Mouse (Mus musculus): ENCODE data around the gene Tasp1. TPM values are rescaled to one million over a fixed set of nuclear protein-coding genes. Genes with fewer than 3 reads are reported as not detected.
"Not testable (repeated sequence)": the region's sequence is repeated elsewhere in the genome, so short reads cannot be mapped to it uniquely, and the experiment has no call there.

The Tasp1 gene
- total RNA-seq (2017): 9.1 to 14.4 TPM (median 11.0 TPM) in 3 replicates

DNA sequence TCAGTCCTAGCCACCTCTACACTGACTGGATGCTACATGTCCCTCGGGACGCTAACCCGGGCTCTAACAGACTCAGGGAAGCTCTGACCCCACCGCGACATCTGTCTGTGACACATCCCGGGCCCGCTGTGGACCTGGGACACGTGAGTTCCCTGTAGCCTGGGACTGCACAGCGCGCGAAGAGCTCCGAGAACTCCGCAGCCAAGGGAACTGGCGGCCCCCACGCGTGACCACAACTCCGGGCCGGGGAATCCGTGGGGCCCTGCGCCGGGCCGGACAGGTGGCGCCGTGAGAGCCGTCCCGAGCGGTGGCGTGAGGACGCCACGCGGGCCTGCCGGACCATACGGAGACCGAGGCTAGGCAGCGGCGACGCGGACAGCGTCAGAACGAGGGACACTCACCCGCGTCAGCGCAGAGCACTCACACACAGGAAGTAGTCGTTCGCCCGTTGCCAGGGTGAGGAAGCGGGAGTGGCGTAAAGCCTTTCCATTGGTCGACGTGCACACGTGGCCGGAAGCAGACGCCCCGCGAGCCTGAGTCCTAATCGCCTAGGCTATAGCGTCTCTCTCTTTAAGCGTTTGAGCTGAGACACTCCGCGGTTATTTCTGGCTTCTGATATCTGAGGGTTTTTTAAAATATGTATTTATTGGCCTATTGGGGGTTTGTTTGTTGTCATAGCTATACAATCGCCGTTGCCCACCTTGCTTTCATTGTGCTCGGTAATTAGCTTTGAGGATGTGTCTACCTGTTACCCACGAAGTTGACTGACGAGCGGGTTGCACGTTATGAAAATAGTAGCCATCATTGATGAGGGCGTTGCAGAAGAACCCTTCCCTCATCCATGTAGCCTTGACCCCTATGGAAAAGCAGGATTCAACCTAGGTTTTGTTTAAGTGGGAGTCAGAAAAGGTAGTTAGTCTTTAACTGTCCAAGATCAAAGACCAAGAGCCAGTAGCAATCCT lies at the start of gene Tasp1:
Tasp1 (minus strand) TSS at position 453 of the 962 bp plus-strand sequence.
- ATAC-seq (replicated peaks; ENCODE audit: insufficient number of reproducible peaks, low FRiP score, low TSS enrichment, poor library complexity, severe bottlenecking): peak; percentile 100

DNA sequence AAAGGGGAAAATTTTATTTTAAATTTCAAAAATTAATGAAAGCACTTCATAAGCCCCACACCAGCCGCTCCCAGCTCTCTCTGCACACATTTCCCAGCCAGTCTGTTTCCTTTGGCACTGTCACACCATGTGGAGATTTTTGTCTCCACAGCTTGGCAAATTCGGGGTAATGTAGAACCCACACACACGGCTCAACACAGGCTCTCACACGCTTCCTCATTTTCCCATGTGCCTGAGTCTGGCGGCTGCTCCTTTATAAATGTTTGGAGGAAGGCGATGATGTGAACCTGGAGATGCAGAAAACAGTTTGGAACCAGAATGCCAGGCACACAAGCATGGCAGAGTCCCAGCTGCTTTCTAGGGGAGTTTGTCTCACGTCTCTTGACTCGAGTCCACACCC lies 47.2 kb upstream of the Tasp1 start:
- ATAC-seq (replicated peaks; ENCODE audit: insufficient number of reproducible peaks, low FRiP score, low TSS enrichment, poor library complexity, severe bottlenecking): no peak

DNA sequence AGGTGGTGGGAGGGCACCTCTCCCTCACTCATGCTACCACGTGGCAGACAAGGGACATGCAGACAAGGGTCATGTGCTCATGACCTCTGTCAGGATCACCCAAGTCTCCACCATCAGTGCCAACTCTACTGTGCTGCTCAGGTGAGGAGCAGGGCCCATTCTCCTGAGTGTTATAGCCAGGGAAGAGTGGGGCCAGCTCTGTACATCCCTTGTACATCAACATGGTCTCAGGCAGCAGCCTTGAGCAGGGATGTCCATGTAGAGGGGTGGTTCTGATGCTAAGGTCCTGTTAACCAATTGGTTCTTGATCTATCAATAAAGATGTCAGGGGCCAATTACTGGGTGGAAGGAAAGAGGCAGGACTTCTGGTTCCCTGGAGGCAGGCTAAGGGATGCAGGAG lies 42.3 kb upstream of the Tasp1 start:
- no peak for ATAC-seq (replicated peaks; ENCODE audit: insufficient number of reproducible peaks, low FRiP score, low TSS enrichment, poor library complexity, severe bottlenecking)

DNA sequence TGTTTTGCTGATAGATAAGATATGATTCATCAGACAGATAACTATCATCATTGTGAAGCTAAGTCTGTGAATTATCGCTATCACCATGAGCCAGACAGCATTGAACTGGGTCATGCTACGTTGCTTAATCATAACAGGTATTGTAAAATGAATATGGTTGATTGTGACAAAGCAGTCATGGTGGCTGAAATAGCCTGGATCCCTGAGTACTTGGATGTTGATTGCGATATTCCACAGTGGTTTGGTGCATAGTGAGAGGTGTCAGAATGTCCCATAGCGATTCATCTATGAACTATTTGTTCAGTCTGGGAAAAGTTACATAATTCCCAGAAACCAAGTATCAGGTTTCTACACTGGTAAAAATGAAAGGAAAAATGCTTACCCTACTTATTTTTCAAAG lies 41.0 kb upstream of the Tasp1 start:
- ATAC-seq (replicated peaks; ENCODE audit: insufficient number of reproducible peaks, low FRiP score, low TSS enrichment, poor library complexity, severe bottlenecking): no peak

DNA sequence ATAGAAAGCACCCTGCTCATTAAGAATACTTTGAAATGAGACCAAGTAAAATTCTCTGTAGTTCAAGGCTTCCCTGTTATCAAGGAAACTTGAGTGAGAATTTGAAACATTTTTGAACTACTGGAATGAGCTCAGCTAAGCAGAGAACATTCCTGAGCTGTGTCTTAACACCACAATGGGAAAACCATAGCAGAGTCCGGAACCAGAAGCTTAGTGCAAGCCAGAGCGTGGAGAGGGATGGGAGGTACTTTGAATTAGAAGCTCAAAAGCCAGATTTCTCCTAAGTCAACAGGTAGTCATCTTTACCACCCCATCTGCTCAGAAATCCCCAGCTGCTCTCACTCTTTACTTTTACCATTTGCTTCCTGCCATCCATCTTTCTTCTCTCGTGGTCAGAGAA lies 38.3 kb upstream of the Tasp1 start:
- ATAC-seq (replicated peaks; ENCODE audit: insufficient number of reproducible peaks, low FRiP score, low TSS enrichment, poor library complexity, severe bottlenecking): no peak

DNA sequence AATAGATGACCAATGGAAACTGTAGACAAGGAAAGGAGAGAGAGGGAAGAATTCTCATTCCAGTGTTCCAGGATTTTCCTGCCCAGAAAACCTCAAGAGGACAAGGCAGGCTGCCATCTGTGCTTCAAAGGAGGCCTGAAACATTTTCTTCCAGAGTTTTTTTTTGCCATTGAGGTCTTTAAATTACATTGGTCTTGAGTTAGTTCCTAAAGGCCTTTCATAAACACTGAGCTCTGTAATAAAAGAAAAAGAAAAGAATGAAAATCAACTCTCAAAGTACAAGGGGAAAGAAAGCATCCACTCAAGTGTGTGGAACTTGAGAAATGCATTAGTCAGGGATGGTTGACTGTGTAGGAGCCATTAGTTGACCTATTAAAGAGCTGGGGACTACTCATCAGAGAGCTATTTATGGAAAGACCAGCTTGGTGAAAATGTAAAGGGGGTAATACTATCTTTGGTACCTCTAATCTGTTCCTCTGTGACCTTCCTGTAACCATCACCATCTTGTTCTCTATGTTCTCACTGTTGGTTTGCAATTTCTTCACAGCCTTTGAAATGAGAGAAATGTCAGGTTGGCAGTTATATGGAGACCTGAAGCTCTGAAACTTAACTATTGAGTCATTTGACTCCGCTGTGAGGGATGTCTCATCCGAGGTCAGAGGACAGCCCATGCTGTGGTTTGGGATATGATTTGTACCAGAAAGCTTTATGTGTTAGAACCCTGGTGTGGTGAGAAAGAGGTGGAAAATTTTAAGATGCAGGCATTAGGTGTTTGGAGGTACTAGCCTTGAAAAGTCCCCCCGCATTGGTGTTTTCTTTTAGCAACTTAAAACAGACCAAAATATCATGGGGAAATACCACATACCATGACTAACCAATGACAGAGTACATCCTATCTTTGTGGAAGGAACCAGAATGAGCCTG lies 34.2 kb upstream of the Tasp1 start:
- ATAC-seq (replicated peaks; ENCODE audit: insufficient number of reproducible peaks, low FRiP score, low TSS enrichment, poor library complexity, severe bottlenecking): no peak

DNA sequence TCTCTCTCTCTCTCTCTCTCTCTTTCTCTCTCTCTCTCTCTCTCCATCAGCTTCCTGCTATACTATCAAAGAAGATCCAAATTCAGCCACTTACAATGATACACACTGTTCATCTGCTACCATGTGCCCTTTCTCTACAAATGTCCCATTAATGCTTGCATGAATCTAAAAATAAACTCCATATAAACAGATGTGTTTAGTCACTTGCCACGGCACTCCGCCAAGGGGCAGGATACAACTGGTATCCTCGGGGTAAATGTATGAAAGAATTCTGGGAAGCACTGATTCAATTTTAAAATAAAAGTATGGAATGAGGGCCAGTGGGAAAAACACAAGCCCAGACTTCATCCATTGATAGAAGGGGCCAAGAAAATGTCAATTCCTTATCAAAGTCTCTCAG lies 33.4 kb upstream of the Tasp1 start:
- no peak for ATAC-seq (replicated peaks; ENCODE audit: insufficient number of reproducible peaks, low FRiP score, low TSS enrichment, poor library complexity, severe bottlenecking)

DNA sequence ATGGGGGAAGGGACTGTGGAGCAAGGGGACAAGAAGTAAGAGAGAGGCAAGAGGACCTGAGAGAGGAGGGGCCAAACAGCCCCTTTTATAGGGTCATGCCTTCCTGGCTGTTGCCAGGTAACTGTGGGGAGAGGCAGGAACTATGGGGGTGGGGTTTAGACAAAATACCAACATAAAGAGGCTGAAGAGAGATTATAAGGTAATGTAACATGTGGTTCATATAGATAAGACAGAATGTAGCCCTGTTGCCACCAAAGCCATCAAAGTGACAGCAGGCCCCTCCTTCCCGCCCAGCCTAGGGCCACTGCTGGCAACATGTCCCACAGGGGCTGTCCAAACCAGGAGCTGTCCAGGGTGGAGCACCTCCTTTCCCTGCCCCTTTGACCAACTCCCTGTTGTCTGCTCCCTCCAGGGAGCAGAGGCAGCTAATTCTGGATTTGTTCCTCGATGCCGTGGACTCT lies 30.6 kb upstream of the Tasp1 start:
- ATAC-seq (replicated peaks; ENCODE audit: insufficient number of reproducible peaks, low FRiP score, low TSS enrichment, poor library complexity, severe bottlenecking): no peak

DNA sequence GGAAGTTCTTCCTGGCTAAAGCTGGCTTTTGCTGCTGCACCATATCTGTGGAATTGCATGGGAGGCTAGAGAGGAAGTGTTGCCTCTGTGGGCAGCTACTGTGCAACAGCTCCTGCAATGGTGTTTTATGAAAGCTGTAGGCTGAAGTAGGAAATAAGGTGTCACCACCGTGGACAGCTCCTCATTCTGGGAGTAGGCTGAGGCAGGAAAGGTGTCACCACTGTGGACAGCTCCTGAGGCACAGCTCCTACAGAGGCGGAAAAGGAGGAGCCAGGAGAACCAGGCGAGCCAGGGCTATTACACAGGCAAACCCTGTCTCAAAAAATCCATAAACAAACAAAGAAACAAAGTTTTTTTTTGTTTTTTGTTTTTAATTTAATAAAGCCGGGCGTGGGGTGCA lies 29.4 kb upstream of the Tasp1 start:
- no peak for ATAC-seq (replicated peaks; ENCODE audit: insufficient number of reproducible peaks, low FRiP score, low TSS enrichment, poor library complexity, severe bottlenecking)

DNA sequence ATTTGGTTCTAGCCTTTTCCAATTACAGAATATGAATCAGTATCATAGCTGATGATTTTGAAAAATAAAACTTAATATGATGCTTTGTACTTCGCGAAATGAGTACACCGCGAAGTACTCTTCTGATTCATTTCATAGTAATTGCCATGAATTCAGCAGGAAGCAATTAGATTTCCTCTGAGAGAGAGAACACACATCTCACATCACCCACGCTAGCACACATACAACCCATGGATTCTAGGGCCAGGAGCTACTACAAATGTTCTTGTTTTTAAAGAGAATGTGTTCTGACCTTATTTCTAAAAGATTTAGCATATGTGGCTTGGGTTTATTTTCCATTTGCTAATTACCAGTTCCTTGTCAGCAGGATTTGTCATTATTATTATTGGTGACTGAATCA lies 26.8 kb upstream of the Tasp1 start:
- no peak for ATAC-seq (replicated peaks; ENCODE audit: insufficient number of reproducible peaks, low FRiP score, low TSS enrichment, poor library complexity, severe bottlenecking)

DNA sequence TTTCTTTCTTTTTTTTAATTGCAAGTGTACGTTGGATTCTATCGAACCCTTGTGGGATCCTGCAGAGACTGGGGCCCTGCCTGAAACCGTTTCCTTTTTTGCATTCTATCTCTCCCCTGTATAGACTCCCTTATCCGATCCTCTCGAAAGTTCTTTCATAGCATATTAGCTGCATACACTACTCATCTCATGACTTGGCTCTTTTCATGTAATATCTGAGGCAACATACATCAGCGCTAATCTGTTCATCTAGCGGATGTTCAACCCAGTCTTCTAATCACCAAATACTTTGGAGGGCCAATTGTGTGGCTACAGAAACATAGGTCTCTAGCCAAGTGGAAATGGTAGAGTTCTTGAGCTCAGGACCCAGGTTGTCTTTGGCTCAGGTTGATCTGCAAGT lies 17.6 kb upstream of the Tasp1 start:
- no peak for ATAC-seq (replicated peaks; ENCODE audit: insufficient number of reproducible peaks, low FRiP score, low TSS enrichment, poor library complexity, severe bottlenecking)

DNA sequence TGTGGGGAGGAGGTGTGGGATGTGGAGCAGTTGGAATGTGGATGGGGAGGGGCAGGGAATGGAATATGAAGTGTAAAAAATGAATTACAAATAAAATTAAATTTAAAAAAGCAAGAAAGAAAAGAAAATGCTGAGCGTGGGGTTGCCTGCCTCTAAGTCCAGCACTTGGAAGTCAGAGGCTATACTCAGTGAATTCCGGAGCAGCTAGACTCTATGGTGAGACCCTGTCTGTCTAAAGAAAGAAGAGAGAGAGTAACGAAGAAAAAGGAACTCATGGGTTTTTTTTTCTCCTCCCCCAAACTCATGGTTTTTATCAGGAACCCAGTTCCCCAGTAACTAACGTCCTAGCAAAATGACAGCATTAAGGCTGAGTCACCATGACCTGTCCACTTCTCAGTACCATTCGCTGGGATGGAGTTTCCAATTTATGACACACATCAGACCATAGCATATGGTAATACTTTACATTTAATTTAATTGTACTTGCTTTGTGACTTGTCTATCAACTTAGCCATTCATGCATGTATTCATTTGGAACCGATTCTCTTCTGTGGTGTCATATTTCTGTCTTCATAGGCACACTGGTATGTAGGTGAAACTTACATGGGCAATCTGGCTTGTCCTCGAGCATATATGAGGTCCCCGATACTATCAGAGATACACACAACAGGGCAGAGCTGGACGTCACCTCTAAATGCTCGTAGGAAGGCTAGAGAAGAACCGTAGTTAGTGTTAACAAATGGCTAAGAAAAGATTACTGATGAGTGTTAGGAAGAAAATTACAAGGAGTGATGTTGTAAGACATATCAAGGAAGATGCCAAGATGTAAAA lies 14.4 kb upstream of the Tasp1 start:
- ATAC-seq (replicated peaks; ENCODE audit: insufficient number of reproducible peaks, low FRiP score, low TSS enrichment, poor library complexity, severe bottlenecking): no peak

DNA sequence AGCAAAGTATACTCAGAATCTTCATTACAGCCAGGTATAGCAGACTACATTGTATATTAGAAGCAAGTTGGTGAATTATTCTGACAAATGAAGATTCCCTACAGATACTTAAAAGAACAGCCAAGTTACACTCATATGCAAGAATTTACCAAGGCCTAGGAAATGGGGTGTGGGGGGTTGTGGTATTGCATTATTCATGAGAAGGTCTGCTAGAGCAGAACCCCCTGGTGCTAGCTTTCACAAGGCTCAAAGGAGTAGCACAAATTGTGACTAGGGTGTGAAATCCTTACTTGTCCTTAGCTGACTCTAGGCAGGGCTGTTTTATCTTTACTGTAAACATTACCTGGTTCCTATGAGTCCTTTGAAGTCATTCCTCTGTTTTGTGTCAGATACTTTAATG lies 12.7 kb upstream of the Tasp1 start:
- not testable (repeated sequence) for ATAC-seq (replicated peaks; ENCODE audit: insufficient number of reproducible peaks, low FRiP score, low TSS enrichment, poor library complexity, severe bottlenecking)

DNA sequence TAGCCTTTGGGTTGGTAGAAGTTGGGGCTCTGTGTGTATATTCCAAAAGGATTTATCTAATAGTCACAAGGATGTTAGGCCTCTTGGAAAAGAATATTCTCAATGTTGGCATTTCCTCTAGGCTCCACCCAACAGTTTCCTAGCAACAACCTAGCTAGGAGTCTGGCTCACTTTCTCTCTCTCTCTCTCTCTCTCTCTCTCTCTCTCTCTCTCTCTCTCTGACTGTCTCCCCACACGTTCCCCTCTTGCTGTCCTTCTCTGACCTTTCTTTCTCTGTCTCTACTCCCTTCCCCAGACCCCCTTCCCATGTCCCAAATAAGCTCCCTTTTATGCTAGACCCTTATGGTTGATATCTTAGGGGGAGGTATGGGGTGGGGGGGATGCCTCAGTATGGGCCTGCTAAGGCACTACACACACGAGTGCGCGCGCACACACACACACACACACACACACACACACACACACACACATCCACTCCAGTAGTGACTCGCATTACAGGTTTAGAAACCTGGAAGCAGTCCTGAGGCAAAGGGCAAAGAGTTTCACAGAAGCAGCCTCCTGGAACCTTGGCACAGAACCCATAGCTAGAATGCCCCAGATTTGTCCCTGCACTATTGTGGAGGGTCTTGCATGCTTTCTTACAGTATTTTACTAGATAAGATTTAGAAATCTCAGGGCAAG lies 12.1 kb upstream of the Tasp1 start:
- no peak for ATAC-seq (replicated peaks; ENCODE audit: insufficient number of reproducible peaks, low FRiP score, low TSS enrichment, poor library complexity, severe bottlenecking)

DNA sequence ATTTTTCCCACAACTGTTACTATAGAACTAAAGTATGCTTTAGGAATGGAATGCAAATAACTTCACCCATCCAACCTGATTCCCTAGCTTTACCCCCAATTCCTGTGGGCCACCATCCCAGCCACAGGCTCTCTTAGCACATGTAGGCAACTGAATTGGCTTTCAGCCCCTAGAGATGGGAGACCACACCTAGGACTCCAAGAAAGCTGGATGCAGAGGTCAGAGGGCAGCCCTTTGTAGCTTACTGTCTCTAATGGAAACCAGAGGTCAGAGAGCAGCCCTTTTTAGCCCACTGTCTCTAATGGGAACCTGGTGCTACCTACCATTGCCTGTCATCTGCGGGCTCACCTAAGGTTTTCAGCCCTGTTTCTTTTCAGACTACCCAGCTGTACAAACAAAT lies 10.9 kb upstream of the Tasp1 start:
- no peak for ATAC-seq (replicated peaks; ENCODE audit: insufficient number of reproducible peaks, low FRiP score, low TSS enrichment, poor library complexity, severe bottlenecking)

DNA sequence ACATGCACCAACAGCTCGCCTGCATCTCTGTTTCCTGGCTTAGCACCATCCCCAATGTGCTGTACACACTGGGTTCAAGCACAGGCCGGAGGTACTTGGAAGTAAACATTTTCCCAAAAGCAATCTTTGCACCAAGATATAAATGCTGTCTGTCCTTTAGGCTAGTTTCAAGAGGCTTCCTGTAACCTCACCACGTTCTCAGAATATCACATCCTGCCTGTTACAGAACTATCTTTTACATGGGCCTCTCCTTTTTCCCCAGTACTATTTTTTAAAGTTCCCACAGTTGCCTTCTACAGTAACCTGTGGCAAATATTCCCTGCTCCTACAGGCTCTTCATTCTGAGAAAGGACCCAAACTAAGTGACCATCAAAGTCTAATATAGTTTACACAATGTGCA lies 8.5 kb upstream of the Tasp1 start:
- no peak for ATAC-seq (replicated peaks; ENCODE audit: insufficient number of reproducible peaks, low FRiP score, low TSS enrichment, poor library complexity, severe bottlenecking)

DNA sequence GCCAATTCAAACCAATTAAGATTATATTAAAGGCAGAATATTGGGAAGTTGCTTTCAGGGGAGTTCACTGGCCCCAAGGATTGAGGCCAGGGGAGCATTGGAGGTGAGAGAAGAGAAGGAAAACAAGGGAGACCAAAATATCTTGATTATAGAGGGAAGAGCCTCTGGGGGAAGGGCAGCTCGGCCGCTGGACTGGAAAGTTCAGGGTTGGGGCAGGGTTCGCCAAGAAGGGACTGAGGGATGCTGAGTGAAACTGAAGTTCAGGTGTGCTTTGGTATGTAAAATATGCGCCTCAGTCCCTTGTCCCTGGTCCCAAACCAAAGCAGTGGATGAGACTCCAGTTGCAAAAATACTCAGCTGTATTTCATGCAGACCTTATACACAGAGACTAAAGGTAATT lies 911 bp upstream of the Tasp1 start:
- ATAC-seq (replicated peaks; ENCODE audit: insufficient number of reproducible peaks, low FRiP score, low TSS enrichment, poor library complexity, severe bottlenecking): no peak

DNA sequence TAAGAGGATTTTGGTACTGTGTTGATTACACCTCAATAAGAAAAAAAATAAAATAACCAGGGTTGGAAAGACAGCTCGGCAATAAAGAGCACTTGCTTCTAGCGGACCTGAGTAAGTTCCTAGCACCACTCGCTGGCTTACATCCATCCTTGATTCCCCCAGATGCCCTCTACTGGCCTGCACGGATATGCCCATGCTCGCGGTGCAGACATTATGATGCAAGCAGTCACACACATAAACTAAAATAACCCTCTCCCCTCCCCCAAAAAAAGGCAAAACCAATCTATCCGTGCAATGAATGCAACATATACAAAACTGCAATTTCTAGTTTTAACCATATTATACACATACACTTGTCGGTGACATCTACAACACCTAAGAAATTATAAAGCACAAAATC lies 929 bp downstream of the Tasp1 start:
- ATAC-seq (replicated peaks; ENCODE audit: insufficient number of reproducible peaks, low FRiP score, low TSS enrichment, poor library complexity, severe bottlenecking): no peak
